Mouse (Mus musculus): ENCODE measurements at regions not wholly inside any gene's neighbourhood (a gene's known extent, or its start where the extent isn't known, plus 50 kb on each side); places are given as distances from the start of the nearest gene placed in this dataset.

DNA sequence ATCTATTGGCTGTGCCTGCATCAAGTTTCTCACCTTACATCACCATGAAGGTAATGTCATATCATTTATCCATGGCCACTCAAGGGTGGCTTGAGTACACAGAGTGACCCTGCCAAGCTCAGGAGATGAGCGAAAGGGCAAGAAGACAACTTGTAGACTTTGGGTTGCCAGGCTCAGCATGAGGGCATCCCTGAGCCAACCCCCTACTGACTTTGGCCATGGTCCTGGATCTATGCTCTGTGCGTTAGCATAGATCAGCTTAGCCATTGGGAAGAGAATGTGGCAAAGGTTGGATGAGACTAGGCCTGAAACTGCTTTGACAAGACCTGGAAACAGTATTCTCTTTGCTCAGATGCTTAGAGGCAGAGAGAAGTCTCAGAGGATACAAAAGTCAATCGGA lies 54.3 kb upstream of the Bcl6 start:
- no peak for TF ChIP-seq CTCF (IDR thresholded peaks at IDR 0.05; ENCODE audit: control insufficient read depth, insufficient read depth, low read length)
- TF ChIP-seq POLR2A (IDR thresholded peaks at IDR 0.05; ENCODE audit: borderline replicate concordance, control insufficient read depth, low read depth, low read length), result no peak
